Mouse (Mus musculus): ENCODE data around the gene Rln1.

The Rln1 gene

GRCm38 (mm10) chr19:29361468-29362130 lies 27.1 kb upstream of the Rln1 start:
- DNase-seq: peak; percentile 92

- no peak for DNase-seq
Measured at GRCm38 (mm10) chr19:29360251-29360650, 25.8 kb upstream of the Rln1 start.

DNA sequence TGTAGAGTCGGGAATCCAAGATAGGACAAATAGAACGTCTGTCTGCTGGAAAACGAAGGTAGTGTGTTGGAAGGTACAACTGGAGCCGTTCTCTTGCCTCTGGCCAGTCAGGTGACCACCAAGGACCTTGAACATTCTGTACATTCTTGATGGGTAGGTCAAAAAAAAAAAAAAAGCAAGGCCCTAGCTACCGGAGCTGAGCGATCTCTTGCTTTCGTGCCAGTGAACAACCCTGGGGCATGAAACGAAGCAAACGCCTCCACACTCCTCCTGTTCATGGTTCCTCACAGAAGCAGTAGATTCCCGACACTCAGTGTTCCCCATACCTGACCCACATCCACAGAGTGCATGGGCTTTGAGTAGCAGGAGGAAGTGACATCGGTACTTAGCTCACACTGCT lies 21.8 kb upstream of the Rln1 start:
- DNase-seq: peak; percentile 42

DNA sequence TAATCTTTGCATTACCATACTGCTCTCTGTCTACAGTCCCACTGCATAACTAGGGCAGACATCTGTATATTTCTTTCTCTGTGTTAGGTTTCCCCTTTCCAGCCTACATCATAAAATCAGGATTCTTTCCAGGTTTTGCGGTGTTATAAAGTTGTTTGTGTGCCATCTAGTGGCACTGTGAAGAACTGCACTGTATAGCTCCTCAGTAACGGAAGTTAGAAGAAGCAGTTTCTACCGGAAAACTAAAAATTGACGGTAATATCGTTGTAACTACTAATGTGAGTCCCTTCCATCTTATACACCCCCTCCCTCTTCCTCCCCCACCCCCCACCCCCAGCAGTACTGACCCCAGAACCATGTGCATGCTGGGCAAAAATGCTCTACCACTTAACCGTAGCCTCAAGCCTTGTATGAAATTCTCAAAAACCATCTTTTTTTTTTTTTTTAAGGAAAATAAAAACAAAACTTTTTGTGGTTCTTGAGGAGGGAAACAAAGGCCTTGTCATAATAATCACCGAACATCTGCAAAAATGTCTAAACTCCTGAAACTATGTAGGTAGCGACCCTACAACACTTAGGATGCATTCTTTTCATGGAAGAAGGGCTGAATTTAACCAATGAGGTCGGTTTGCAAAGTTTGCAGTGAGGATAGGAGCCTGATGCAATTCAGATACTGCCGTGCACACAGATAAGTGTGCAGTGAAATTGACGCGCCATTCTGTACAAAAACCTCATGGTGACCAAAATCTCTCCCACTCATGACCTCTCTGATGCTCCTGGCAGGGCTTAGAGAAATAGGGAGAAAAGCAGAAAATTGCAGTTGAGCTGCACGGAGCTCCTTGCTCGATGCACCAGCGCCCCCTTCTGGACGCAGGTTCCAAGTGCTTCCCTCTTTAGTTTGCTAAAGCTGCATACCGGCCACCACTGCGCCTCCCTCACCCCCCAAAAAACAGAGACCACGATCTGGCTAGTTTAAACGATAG lies 20.7 kb upstream of the Rln1 start:
- peak; percentile 67 for DNase-seq

DNA sequence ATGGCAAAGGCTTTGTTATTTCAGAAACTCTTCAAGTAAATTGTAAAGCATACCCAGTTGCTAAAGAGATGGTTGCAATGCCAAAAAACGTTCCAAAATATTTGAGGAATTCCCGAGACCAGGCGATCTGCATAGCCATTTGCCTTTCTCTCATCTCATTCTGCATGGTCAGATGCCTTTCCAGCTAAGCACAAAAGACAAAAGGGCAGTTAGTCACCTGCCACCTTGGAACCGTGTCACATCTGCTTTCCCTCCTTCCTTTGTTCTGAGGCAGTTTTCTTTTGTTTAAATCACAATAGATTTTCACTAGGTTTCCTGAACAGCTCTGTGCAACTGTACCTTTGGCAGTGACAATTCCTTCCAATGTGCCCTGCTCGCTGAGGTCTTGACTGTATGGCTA lies 16.5 kb upstream of the Rln1 start:
- DNase-seq: no peak

GRCm38 (mm10) chr19:29345636-29346035 lies 11.2 kb upstream of the Rln1 start:
- no peak for DNase-seq

DNA sequence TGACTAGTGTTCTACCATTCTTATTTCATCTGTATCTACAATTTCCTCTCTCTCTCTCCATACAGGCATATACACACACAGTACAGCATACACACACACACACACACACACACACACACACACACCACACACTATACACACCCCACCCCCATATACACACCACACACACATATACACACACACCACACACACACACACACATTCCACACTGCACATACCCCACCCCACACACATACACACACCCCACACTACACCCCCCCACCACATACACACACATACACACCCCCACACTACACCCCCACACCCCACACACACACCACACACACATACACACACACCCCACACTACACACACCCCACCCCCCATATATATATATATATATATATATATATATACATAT lies 10.4 kb upstream of the Rln1 start:
- DNase-seq: no peak

DNA sequence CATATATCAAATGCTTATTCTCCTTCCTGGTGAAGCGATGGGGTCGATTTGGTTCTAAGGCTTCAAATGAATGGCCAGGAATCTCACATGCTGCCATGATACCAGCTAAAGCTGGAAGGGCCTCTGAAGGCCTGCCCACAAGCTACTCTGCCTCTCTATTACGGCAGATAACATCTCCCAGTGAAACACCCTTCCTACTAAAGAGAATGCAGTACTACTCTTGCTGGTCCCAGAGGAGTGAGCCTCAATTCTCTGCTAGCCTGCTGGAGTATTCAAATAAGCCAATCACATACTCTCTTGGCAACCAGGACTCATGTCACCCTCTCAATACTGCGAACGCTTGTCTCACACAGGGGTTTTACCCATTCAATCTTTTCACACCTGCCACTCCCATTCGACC lies 7.8 kb upstream of the Rln1 start:
- DNase-seq: no peak

DNA sequence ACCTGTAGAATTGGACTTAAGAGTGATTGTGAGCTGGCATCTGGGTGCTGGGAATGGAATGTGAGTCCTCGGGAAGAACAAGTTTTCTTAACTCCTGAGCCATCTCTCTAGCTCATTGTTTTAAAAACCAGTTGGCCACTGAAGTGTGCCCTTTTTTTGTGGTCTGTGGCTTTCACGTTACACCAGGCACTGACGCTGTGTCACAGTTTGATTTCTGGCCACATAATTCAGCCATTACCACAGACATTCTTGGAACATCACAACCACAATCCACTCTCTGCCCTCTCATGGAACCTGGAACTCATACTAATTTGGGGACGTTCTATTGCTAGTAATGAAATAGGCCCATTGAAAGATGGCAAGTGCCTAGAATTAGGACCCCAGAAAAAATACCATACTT lies 6.6 kb upstream of the Rln1 start:
- no peak for DNase-seq

- DNase-seq: no peak
Measured at GRCm38 (mm10) chr19:29336624-29337023, 2.2 kb upstream of the Rln1 start.

DNA sequence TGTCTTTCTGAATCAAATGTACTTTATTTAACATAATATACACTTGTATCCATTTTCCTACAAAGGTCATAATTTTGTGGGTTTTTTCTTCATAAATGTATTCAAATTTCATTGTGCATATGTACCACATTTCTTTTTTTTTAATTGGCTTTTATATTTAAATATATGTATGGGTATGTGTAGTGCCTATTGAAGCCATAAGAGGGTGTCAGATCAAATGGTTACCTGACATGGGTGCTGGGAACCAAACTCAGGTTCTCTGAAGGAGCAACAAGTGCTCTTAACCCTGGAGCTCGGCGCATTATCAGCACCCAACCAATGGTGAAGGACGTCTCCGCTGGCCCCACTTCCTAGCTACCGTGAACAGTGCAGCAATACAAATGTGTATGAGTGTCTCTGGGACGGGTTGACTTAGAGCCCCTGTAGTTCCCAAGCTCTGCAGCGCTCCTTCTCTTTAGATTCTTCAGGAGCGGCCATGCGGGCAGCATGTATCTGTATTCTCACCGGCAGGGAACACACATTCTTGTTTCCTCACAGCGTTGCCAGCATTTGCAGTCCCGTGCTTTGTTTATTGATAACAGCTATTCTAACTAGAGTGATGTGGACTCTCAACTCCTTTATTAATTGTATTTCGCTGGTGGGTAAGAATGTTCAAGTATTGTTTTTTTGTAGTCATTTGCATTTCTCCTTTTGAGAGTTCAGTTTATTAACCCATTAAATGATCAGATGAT lies 7.5 kb downstream of the Rln1 start:
- DNase-seq: no peak

- DNase-seq: no peak
Measured at GRCm38 (mm10) chr19:29326396-29326795, 8.1 kb downstream of the Rln1 start.

DNA sequence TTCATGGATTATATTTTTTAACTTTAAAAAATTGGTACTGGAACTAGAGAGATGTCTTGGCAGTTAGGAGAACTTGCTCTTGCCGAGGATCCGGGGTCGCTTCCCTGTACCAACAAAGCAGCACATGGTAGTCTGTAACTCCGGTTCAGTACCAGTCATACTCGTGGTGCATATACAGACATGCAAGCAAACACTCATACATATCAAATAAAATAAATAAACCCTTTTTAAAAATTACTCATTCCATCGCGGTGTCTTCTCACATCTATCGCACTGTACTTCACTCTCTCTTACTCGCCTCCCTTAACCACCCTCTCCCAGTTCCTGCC lies 8.7 kb downstream of the Rln1 start:
- DNase-seq: no peak

GRCm38 (mm10) chr19:29325053-29325851 lies 9.2 kb downstream of the Rln1 start, which contains the start of gene Insl6:
Gene Insl6, minus strand, starts transcription at chr19:29325356.
- DNase-seq: peak; percentile 31

DNA sequence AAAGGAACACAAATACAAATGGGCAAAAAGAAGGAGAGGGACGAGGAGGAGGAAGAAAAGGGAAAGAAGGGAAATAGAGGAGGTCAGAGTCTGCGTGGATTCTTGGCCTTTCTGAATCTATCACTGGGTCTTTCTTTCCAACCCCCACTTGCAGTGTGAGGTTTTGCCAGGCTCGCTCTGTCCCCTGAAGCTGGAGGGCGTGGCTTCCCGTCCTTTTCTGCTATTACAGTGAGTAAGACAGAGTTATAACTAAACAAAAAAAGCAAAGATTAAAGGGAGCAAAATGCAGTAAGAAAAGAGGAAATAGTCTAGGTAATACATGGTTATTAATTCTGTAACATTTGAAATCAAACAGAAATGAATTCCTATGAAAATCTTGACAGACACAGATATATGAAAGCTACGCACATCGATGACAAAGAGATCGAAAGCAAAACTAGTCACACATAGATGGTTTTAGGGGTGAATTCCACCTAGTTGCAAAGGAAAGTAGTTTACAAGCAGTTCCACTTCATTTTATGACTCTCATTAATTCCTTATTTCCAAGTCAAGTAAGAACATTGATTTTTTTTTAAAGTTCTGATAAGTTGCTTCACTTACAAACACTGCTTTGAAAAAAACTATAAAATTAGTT lies 10.9 kb downstream of the Rln1 start:
- DNase-seq: no peak

DNA sequence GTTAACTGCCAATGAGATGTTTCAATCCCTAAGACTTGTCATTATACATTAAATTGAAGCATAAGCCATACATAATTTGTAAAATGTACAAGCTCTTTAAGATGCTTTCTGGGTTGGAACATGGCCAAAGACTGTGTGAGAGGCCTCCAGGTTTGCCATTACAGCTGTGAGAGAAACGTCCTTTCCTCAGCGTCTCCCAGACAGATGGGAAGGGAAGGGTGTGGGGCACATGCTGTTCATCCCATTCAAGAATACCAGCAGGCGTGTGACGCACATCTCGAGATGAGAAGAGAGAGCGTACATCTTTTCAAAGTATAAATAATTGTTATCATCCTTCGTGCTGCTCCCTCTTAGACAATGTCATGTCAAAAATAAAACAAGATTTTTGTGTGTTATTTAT lies 21.8 kb downstream of the Rln1 start:
- no peak for DNase-seq

GRCm38 (mm10) chr19:29311791-29312190 lies 22.7 kb downstream of the Rln1 start:
- DNase-seq: no peak

DNA sequence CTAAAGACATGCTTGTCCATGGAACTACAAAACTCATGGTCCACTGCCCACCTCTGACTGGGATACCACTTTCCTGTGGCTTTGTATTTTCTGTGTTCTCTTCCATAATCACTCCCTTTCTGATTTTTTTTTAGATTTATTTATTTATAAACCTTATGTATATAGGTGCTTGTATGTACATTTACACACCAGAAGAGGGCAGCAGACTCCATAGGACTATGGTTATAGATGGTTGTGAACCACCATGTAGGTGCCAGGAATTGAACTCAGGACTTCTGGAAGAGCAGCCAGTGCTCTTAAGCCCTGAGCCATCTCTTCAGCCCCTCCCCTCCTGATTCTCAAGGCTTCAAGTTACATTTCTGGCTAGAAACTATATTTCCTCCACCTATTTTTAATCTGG lies 25.6 kb downstream of the Rln1 start:
- no peak for DNase-seq

- DNase-seq: no peak
Measured at GRCm38 (mm10) chr19:29302119-29302518, 32.4 kb downstream of the Rln1 start.

DNA sequence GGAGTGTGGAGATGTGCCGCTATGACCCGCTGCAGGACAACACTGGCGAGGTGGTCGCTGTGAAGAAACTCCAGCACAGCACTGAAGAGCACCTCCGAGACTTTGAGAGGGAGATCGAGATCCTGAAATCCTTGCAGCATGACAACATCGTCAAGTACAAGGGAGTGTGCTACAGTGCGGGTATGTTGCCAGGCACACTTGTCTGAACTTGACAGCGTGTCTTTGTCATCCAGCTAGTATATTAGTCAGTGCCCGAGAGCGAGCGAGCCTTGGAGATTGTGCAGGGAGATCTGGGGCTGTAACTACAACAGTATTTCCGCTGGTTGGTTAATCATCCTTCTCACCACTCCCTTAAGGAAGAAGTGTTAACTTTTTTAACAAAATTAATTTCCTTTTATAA lies 33.6 kb downstream of the Rln1 start:
- DNase-seq: no peak

- DNase-seq: no peak
Measured at GRCm38 (mm10) chr19:29297366-29297765, 37.1 kb downstream of the Rln1 start.

DNA sequence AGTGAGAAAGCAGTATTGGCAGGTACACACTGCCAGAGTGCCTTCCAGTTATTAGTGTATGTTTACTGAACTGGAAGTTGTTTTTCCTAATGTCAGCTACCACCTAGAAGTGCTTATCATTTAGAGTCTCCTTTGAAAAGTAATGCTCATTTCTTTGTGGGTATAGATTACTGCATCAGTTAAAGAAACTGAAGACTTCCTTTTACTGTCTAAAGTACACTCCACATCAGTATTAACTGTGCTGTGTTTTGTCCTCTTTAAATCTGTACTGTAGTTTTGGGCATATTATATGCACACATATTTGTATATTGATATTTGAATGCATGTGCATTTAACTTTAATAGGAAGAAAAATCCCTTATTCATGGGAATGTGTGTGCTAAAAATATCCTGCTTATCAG lies 38.3 kb downstream of the Rln1 start:
- no peak for DNase-seq

All from kidney, adult 11 months (tissue).